Mouse (Mus musculus): Measurements from ENCODE around the gene Mettl16.
A peak's percentile ranks its signal among the peaks of the same experiment; 100 is the strongest.
"Not testable (repeated sequence)": the region's sequence is repeated elsewhere in the genome, so short reads cannot be mapped to it uniquely, and the experiment has no call there.

The Mettl16 gene

DNA sequence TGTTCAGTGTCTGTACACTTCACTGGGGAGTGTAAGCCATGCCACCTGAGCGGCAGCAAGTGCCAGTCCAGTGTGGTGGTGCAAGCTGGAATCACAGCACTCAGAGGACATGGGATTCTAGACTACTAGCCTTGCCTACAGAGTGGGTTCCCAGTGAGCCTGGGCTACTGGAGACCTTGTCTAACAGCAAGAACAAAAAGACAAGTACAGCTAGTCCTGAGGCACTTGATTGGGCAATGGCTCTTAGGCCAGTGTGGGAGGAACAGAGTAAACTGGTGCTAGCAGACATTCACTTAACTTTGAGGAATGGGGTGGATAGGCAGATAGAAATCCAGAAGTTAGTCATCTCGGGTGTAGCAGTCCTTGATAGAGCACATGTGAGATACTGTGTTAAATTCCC lies 1.8 kb downstream of the Mettl16 start:
- DNase-seq (ENCODE audit: low spot score in 2 of 2), result no peak

DNA sequence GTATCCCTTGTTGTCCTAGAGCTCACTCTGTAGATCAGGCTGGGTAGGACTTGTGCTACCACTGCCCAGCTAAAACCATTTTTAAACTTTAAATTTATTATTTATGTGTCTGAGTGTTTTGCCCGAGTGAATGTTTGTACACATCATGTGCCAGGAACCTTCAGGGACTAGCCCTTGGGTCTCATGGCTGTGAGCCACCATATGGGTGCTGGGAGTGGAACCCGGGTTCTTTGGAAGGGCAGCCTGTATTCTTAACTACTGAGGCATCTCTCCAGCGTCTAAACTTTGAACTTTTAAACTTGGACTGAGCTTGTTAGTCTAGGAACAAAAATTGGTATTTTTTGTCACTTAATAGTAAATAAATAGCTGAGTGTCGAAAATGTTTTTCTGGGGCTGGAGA lies 22.2 kb downstream of the Mettl16 start:
- DNase-seq (ENCODE audit: low spot score in 2 of 2), result no peak

DNA sequence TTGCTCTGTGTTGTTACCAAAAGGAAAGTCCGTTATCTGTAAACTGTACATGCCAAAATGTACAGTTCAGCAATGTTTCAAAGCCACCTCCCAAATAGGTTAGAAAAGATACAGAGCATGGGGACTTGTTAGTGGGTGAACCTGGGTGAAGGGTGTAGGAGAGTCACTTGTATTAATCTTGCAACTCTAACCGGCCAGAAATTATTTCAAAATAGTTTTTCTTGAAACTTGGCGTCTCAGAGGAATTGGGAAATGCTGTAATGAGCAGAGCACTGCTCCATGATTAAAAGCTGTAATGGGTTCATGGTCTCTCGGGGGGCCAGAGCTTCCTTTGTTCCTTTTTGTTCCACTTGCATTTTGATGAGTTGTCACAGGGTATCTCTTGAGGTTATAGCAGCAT lies 30.0 kb downstream of the Mettl16 start:
- DNase-seq (ENCODE audit: low spot score in 2 of 2), result no peak

DNA sequence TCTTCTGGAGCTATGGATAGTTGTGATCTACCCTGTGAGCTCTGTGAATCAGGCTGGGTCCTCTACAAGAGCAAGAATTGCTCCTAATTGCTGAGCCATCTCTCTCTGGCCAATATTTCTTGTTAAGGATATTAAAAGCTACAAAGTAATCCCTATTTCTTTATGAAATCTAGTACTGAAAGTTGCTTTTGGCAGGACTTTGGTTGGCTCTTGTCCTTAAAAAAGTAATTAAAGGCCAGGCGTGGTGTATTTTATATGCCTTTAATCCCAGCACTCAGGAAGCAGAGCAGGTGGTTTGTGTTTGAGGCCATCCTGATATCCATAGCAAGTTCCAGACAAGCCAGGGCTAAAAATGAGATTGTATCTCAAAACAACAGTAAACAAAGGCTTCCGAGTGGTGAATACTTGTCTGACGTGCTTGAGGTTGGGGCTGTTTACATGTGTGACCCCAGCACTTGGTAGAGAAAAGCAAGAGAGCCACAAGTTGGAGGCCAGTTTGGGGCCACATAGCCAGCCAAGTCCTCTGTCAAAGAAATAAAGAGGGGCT lies 33.5 kb downstream of the Mettl16 start:
- DNase-seq (ENCODE audit: low spot score in 2 of 2), result peak in 1 of 2 experiments; percentile 13

DNA sequence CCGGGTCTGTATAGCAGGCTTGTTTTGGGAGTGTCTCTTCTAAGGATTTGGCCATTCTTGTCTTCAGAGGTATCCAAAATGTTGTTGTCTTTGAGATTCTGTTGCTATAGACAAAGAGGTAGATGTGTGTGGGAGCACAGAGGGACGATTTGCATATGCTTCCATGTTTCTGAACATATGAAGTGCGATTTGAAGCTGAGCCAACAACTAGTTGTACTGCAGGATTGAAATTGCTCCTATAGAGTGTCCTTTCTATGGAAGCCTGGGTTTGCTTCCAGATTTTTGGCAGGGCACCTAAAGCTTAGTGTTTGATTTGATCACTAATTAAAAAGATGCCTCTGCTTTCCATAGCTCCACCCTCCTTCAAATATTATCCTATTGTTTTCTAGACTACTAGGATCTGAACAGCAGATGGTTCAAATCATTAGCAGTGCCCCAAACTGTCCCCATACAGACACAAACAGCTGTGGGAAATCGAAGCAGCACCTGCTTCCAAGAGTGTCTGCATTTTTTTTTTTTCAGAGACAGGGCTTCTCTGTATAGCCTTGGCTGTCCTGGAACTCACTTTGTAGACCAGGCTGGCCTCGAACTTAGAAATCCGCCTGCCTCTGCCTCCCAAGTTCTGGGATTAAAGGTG lies 36.7 kb downstream of the Mettl16 start:
- DNase-seq (ENCODE audit: low spot score in 2 of 2), result no peak

DNA sequence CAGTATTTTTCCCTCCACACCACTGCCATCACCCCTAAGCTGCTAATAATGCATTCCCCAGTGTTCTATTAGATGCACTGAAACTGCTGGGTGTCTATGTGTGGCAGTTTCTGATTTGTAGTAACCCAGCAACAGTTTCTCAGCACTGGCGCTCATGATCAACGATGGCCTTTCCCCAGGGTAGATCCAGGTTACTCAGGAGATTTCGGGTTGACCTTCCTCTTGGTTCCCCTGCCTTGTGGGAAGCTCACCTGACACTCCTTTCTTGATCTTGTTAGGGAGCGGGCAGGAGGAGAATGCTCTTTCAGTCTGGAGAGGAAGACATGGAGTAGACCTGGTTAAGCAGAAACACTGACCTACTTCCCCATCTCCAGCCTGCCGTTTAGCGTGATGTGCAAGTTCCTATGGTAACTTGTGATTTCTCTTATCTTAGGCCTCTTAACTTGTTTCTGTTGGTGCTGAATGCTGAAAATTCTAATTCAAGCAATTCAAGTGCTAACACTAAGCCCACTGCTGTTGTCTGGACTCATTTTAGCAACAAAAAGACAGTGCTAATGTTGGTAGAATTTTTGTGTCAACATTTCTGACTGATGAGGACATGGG lies 37.7 kb downstream of the Mettl16 start:
- no peak for DNase-seq (ENCODE audit: low spot score in 2 of 2)

DNA sequence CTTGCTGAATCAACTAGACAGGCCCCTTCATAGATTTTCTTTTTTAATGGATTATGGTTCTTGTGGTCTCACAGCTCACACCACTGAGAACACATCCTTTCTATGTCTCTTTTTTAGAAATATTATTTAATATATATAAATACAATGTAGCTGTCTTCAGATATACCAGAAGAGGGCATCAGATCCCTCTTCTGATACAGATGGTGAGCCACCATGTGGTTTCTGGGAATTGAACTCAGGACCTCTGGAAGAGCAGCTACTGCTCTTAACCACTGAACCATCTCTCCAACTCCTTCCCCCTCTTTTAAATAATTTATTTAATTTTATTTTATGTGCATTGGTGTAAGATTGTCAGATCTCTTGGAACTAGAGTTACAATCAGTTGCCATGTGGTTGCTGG lies 39.5 kb downstream of the Mettl16 start:
- DNase-seq (ENCODE audit: low spot score in 2 of 2), result no peak

DNA sequence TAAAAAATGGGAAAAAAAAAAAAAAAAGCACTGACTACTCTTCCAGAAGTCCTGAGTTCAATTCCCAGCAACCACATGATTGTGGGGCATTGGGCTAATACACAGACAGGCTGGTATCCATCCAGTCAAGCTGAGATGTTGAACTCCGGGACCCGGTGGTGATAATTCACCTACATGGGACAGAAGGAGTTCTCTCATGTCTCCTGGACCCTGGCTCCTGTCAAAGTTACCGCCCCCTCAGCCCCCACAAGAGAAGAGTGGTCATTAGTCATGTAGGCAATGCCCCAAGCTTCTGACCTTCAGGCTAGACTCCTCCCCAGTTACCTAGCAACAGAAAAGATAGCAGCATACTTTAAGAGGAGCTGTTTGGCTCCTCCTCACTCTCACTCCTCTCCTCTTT lies 40.4 kb downstream of the Mettl16 start:
- DNase-seq (ENCODE audit: low spot score in 2 of 2), result not testable (repeated sequence)

DNA sequence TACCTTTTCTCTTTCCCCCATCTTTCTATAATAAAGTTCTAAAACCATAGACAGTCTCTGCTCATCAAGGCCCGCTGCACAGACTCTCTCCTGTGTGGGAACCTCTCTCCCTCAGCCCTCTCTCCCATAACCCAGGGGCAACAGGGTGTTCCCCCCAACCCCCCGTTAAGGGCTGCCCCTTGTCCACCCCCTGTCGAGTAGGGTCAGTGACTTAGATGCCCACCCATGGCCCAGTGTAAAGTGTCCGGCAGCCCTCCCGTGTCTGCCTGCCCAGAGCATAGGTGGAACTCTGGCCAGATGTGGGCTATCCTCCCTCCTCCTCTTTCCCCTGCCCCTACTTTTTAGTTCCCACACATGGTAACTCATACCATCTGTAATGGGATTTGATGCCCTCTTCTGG lies 40.9 kb downstream of the Mettl16 start:
- DNase-seq (ENCODE audit: low spot score in 2 of 2), result no peak

DNA sequence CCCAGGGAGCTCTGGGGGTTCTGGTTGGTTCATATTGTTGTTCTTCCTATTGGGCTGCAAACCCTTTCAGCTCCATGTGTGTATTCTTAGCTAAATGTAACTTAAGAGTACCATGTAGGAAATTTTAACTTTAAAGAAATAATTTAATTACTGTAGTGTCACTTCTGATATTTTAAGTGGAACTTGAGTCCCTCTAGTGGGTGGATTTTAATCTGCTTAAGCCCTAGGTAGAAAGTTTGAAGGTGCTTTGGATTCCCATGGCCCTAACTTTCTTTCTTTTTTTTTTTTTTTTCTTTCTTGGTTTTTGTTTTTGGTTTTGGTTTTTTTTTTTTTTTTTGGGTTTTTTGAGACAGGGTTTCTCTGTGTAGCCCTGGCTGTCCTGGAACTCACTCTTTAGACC lies 45.2 kb downstream of the Mettl16 start:
- DNase-seq (ENCODE audit: low spot score in 2 of 2), result no peak

DNA sequence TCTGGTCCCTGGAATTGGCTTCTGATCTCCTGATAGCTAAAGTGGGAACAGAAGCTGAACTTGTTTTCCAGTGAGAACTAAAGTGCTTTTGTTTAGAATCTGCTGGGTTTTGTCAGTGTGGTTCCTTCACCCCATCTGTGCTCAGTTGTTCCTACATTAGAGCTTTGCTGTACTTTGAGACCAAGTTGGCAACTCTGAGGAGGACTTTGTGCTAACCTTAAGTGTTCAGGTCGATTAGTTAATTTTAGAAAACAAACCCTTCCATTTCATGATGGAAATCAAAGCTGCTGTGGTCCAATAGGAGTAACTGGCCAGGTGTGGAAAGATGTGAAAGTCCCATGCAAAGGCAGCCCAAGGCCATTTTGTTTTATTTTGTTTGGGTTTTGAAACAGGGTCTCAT lies 50.3 kb downstream of the Mettl16 start:
- DNase-seq (ENCODE audit: low spot score in 2 of 2), result no peak

DNA sequence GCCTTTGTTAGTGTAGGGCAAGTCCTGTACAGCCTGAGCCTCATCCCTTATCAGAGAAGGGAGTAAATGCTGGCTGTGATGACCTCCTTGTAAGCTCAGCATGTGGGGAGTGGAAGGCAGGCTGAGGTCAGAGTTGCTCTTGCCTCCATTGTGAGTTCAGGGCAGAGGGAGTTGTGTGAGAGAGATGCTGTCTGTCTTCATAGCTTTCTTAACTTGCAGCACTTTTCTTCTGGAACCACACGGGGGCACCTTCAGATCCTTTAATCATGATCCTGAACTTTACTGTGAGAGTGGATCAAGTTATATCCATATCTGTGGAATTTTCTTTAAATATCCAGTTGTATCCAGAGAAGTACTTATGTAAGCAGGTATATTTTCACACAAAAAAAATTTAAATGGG lies 50.8 kb downstream of the Mettl16 start:
- DNase-seq (ENCODE audit: low spot score in 2 of 2), result no peak

DNA sequence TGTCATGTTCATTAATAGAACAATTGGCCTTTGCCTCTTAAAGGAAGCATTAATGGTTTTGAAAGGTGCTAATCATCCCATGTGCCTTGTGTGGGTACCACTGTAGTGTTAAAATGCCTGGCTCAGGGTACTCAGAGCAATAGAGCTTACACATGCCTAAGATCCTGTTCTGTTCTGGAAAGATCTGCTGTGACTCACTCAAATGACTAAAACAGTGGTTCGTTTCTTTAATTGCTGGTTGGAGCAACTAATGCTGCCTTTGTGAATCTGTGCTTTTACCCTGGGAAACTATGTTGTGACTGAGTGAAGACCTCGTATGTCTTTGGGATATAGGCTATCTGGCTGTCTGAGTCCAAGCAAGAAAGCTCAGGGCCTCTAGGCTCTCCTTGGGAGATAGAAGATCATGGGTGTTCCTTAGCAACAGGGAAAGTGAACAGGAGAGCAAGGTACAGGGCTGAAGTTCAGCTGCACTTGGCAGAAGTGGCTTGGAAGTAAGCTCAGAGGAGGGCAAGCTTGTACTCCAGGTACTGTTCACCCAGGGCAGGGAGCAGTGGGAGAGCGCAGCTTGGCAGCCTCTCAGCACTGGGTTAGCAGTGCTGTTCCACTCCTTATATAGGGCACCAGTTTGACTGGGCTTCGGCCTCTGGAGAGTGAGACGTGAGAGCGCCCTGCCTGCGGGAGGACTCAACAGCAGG lies 52.3 kb downstream of the Mettl16 start:
- no peak for DNase-seq (ENCODE audit: low spot score in 2 of 2)

DNA sequence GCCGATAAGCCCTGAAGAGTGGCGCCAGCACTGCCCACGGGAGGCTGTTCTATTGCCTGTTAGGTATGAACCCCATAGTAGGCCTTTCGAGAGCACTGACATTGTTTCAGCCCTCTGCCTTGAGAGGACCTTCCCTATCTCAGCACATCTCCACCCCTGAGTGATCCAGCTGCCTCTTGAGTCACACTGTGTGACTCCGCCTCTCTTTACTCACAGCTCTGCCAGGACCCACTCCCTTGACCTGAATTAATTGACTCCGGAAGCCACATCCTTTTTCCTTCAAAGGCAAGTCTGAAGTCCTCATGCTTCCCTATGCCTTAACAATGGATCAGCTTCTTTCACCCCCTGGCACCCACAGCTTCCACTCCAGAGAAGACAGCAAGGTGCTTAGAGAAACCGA lies 55.5 kb downstream of the Mettl16 start:
- DNase-seq (ENCODE audit: low spot score in 2 of 2), result no peak

DNA sequence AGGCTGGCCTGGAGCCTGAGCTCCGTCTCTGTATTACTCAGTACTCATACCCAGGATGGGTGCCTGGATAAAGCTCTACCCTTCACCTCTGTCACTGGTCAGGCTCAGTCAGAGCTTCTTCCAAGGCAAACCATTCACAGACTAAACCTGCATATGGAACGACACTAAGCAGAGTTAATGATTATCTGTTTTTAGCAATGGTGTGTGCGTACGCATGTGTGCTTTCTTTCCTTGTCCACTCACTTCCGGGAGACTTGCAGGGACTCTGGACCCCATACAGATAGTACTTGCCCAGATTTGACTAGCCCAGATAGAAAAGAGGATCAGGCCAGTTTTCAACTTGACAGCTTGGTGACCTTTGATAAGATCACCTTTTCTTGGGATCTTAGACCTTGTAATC lies 56.1 kb downstream of the Mettl16 start:
- no peak for DNase-seq (ENCODE audit: low spot score in 2 of 2)

DNA sequence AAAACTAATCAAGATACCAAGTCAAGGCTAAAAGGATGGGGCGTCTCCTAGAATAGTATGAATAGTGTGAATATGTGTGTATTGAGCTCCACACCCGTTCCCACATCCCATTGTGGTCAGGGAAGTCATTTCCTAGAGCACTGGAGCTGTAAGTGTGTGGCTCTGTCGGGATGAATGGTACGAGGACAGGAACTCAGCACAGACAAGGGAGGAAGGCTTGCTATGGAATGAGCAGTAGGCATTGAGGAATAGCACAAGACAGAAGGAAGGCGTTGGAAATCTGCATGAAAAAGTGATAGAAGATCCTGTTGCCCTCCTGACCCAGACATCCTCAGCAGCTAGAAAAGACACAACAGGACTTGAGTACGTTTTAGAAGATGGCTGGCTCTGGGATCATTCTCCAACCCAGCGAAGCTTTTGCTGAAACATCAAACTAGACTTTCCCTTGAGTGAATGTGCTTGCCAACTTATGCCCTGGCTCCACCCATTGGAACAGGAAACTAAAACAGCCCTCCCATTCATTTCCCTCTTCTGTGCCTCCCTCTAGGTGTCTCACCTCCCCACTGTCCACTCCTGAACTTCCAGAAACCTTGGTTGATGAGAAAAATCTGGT lies 57.3 kb downstream of the Mettl16 start:
- DNase-seq (ENCODE audit: low spot score in 2 of 2), result no peak

DNA sequence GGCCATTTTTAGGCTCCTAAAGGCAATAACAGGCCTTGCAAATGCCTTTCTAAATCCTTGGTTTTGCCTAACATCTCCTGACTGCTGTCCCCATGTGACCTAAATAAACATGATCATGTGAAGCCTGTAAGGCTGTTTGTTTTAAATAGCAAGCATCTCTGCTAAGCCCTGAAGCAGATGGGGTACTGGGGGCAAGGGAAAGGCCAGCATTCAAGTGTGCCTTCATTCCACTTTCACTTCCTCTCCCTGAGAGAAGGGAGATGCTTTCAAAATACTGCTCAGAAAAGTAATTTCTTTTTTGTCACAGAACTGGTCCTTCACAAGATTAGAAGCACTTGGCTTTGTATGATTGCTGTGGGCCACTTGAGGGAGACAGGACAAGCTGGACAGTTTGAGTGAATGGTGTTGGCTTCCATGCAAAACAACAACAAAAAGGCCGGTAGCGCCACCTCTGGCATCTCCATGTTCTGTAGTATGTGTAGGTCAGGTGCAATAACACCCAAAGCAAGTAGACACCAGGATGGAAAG lies 57.8 kb downstream of the Mettl16 start:
- DNase-seq (ENCODE audit: low spot score in 2 of 2), result no peak

DNA sequence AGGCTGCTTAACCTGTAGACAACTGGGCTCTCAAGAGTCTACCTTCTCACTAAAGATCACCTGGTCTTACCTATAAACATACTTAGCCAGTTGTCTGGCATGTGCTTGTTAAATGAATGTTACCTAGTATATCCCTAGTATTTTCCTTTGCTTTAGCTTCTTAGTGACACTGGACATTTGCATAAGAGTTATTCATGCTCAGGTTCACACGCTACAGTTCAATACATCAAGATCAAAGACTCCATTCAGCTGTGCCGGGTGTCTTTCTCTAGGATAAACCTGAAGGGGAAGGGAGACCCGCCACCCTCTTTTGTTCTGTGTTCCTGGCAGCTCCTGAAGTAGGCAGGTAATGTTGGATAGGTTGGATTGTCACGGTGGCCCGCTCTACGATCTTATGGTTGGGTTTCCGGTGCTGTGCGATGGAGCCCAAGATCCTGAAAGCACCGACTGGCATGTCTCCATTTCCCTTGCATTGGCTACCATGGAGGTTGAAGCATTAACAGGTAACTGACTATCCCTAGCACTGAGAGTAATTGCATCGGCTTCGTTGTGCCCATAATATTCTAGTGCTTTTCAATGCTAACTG lies 58.4 kb downstream of the Mettl16 start:
- no peak for DNase-seq (ENCODE audit: low spot score in 2 of 2)

DNA sequence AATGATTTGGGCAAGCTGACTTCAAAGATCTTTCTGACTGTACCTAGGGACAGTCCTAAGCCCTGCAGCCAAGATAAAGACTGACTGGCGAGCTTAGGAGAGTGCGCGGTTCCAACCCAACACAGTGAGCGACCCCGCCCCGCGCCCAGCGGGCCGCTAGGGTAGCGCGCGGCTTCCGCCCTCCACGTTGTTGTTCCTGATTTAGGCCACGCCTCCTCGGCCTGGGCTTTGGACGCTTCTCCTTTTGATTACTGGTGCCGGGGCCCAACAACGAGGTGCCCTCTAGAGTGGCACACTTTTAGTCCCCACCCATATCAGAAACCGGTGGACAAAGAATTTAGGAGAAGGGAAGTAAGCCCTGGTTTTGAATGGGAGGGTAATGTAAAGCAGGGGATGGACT lies 59.2 kb downstream of the Mettl16 start:
- DNase-seq (ENCODE audit: low spot score in 2 of 2), result peak; percentile 78 to 87

DNA sequence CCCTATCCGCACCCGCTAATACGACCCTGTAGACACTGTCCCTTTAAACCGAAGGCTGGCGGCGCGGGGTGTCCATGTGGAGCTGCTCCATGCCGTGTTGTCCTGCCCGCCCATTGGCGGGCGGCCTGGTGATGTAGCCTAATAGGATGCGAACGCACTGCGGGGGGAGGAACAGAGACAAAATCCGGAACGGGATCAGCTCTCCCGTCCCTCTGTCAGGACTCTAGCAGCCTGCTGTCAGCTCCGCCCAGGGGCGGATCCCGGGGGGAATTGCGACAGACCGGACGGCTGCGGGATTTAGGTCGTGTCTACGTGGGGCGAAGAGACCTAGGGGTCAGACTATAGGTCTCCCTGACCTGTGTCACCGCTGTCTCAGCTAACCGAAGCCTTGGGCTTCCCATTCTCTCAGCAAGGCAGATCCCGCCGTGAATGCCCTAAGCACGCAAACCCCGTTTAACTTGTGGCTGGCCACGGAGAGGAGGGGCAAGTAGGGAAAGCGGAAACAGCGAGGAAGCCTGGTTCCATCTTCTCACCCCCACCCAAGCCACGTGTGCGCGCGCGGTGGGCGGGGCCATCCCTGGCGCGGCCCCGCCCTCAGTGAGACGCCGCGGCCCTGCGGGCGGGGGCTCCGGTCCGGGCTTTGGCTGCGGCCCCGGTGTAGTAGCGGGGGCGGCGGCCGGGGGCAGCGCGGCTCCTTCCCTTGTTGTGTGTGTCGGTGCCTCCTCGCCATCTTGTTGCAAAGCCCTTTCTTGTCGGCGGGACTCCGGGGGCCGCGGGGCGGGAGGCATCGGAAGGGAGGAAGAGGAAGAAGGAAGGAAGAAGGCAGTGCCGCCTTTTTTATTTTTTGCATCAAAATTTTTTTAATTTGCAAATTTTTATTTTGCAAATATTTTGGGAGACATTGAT lies 59.9 kb downstream of the Mettl16 start, which contains the start of gene Mnt:
TSS of gene Mnt (plus strand) at position 665 of the 906 bp plus-strand sequence.
- peak; percentile 98 to 99 for DNase-seq (ENCODE audit: low spot score in 2 of 2)

DNA sequence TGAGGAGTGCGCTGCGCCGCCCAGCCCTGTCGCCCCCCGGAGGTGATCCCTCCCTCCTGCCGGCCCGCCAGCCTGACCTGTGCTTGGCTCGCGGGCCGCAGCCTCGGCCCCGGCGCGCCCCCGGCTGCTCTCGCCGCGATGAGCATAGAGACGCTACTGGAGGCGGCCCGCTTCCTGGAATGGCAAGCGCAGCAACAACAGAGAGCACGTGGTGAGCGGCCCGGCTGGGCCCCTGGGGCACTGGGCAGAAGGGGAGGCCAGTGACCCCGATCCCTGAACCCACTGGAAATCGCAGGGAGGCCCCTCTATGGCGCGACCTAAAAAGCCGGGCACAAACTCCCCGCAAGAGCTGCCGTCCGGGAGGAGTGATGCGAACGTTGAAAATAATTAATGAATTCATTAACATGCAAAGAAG lies 60.6 kb downstream of the Mettl16 start:
- peak in 1 of 2 experiments; percentile 54 for DNase-seq (ENCODE audit: low spot score in 2 of 2)
